Mouse (Mus musculus): ENCODE measurements at regions not wholly inside any gene's neighbourhood (a gene's known extent, or its start where the extent isn't known, plus 50 kb on each side); places are given as distances from the start of the nearest gene placed in this dataset.

- 52% methylated on average over 13 of the region's 13 CpGs for WGBS
- H3K27me3 ChIP-seq (ENCODE audit: control insufficient read depth, insufficient read depth, low read length) = no peaks in the 10 kb centered on the region
- no peaks in the 10 kb centered on the region for H3K36me3 ChIP-seq (ENCODE audit: control insufficient read depth, insufficient read depth, low read length)
- H3K4me2 ChIP-seq (ENCODE audit: low read depth, low read length) = no peak overlapping the region
- H3K9ac ChIP-seq (ENCODE audit: low read length) = no peak overlapping the region
- no peak overlapping the region for H3K4me3 ChIP-seq (replicated peaks; ENCODE audit: low read length)
- ATAC-seq (ENCODE audit: insufficient read depth, low FRiP score) = no peak
- no peak overlapping the region for H3K27ac ChIP-seq (ENCODE audit: low read length)
- H3K4me1 ChIP-seq (ENCODE audit: control insufficient read depth, insufficient read depth, low read length) = no peaks in the 10 kb centered on the region
- H3K9me3 ChIP-seq (replicated peaks; ENCODE audit: control insufficient read depth, low read length) = no peaks in the 10 kb centered on the region
Measured at GRCm38 (mm10) chr14:105675801-105676645, 220.6 kb downstream of the Spry2 start.

DNA sequence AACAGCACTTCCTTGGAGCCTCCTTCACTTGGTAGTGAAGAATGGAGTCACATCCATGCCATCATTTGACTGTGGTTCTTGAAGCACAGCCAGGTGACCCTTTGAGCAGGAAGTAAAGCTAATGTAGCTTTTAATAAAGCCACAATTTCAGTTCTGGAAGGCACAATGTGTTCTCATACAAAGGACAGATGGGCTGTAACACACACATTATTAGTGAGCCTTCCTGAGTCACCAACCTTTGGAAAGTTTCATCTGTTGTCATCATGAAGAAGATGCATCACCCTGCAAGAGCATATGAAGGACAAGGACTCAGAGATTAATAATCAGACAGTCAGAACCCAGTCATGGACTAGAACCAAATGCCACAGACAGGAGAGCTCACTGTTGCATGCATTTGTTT lies 221.6 kb downstream of the Spry2 start:
- ATAC-seq (ENCODE audit: insufficient read depth, low FRiP score) = no peak
- Histone ChIP-seq H3K27ac (ENCODE audit: low read length) (no peak overlapping the region), H3K4me3 (replicated peaks; ENCODE audit: low read length) (no peak overlapping the region), H3K27me3 (ENCODE audit: control insufficient read depth, insufficient read depth, low read length) (no peaks in the 10 kb centered on the region), H3K4me1 (ENCODE audit: control insufficient read depth, insufficient read depth, low read length) (no peaks in the 10 kb centered on the region), H3K36me3 (ENCODE audit: control insufficient read depth, insufficient read depth, low read length) (no peaks in the 10 kb centered on the region), H3K9ac (ENCODE audit: low read length) (no peak overlapping the region), H3K4me2 (ENCODE audit: low read depth, low read length) (no peak overlapping the region), H3K9me3 (replicated peaks; ENCODE audit: control insufficient read depth, low read length) (no peaks in the 10 kb centered on the region)

DNA sequence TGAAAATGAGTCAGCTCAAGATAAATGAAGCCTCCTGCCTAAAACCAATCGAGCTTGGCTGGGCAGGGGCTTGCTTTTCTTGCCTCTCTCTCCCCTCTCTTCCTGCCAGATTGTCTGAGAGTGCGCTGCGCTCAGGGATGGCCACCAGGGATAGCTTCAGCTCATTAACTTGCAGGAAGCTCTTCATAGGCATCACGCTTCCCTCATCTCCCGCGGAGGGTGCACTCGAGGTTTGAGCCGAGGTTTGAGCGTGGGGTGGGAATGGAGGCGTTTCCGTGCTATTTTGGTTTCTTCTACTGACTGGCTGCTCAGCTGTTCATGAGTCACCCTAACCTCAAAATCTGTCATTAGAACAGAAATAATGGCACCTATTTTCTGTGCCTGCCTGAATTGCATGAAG lies 227.7 kb downstream of the Spry2 start:
- Histone ChIP-seq H3K36me3 (ENCODE audit: control insufficient read depth, insufficient read depth, low read length) (no peaks in the 10 kb centered on the region), H3K4me1 (ENCODE audit: control insufficient read depth, insufficient read depth, low read length) (no peaks in the 10 kb centered on the region), H3K27ac (ENCODE audit: low read length) (no peak overlapping the region), H3K9ac (ENCODE audit: low read length) (no peak overlapping the region), H3K9me3 (replicated peaks; ENCODE audit: control insufficient read depth, low read length) (no peaks in the 10 kb centered on the region), H3K4me2 (ENCODE audit: low read depth, low read length) (no peak overlapping the region), H3K4me3 (replicated peaks; ENCODE audit: low read length) (no peak overlapping the region), H3K27me3 (ENCODE audit: control insufficient read depth, insufficient read depth, low read length) (no peaks in the 10 kb centered on the region)
- ATAC-seq (ENCODE audit: insufficient read depth, low FRiP score) = no peak
- WGBS = 47% methylated on average over 11 of the region's 11 CpGs

DNA sequence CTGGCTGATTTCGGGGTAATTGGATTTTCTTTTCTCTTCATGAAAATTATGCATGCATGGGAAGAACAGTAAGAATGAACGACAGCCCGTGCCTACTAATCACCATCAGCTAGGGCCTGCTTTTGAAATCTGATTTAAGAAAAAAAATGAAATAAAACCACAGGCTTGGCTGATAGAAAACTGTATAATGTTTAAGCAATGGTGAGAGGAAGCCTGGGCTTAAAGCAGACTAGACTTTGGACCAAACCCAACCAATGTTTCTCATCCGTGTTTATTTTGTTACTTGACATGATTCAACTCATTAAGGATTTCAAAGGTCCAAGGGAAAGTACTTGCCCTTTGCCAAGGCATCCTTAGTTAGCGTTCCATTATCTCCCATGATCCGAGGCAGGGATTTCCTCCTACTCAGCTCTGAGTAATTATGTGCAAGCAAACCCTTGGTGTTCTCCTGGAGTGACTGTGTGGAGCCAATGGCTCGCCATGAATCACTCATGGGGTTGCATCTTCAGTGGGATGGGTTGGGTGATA lies 231.9 kb downstream of the Spry2 start:
- no peak for ATAC-seq (ENCODE audit: insufficient read depth, low FRiP score)
- no peaks in the 10 kb centered on the region for H3K9me3 ChIP-seq (replicated peaks; ENCODE audit: control insufficient read depth, low read length)
- no peak overlapping the region for H3K4me2 ChIP-seq (ENCODE audit: low read depth, low read length)
- H3K4me3 ChIP-seq (replicated peaks; ENCODE audit: low read length) = no peak overlapping the region
- H3K36me3 ChIP-seq (ENCODE audit: control insufficient read depth, insufficient read depth, low read length) = no peaks in the 10 kb centered on the region
- no peak overlapping the region for H3K9ac ChIP-seq (ENCODE audit: low read length)
- H3K27me3 ChIP-seq (ENCODE audit: control insufficient read depth, insufficient read depth, low read length) = no peaks in the 10 kb centered on the region
- no peaks in the 10 kb centered on the region for H3K4me1 ChIP-seq (ENCODE audit: control insufficient read depth, insufficient read depth, low read length)
- H3K27ac ChIP-seq (ENCODE audit: low read length) = no peak overlapping the region
- 68% methylated on average over 7 of the region's 7 CpGs for WGBS

- H3K4me1 ChIP-seq (ENCODE audit: control insufficient read depth, insufficient read depth, low read length) = no peaks in the 10 kb centered on the region
- H3K27ac ChIP-seq (ENCODE audit: low read length) = no peak overlapping the region
- no peaks in the 10 kb centered on the region for H3K27me3 ChIP-seq (ENCODE audit: control insufficient read depth, insufficient read depth, low read length)
- no peak overlapping the region for H3K4me3 ChIP-seq (replicated peaks; ENCODE audit: low read length)
- WGBS = 85% methylated on average over 3 of the region's 4 CpGs
- H3K4me2 ChIP-seq (ENCODE audit: low read depth, low read length) = no peak overlapping the region
- no peaks in the 10 kb centered on the region for H3K9me3 ChIP-seq (replicated peaks; ENCODE audit: control insufficient read depth, low read length)
- no peaks in the 10 kb centered on the region for H3K36me3 ChIP-seq (ENCODE audit: control insufficient read depth, insufficient read depth, low read length)
- ATAC-seq (ENCODE audit: insufficient read depth, low FRiP score) = no peak
- H3K9ac ChIP-seq (ENCODE audit: low read length) = no peak overlapping the region
Measured at GRCm38 (mm10) chr14:105663472-105663871, 233.1 kb downstream of the Spry2 start.

- Histone ChIP-seq H3K4me1 (ENCODE audit: control insufficient read depth, insufficient read depth, low read length) (no peaks in the 10 kb centered on the region), H3K9me3 (replicated peaks; ENCODE audit: control insufficient read depth, low read length) (no peaks in the 10 kb centered on the region), H3K27me3 (ENCODE audit: control insufficient read depth, insufficient read depth, low read length) (no peaks in the 10 kb centered on the region), H3K36me3 (ENCODE audit: control insufficient read depth, insufficient read depth, low read length) (no peaks in the 10 kb centered on the region), H3K4me3 (replicated peaks; ENCODE audit: low read length) (no peak overlapping the region), H3K4me2 (ENCODE audit: low read depth, low read length) (no peak overlapping the region), H3K27ac (ENCODE audit: low read length) (no peak overlapping the region), H3K9ac (ENCODE audit: low read length) (no peak overlapping the region)
- 86% methylated on average over 6 of the region's 6 CpGs for WGBS
- ATAC-seq (ENCODE audit: insufficient read depth, low FRiP score) = no peak
Measured at GRCm38 (mm10) chr14:105662839-105663238, 233.8 kb downstream of the Spry2 start.

GRCm38 (mm10) chr14:105658316-105658715 lies 238.3 kb downstream of the Spry2 start:
- Histone ChIP-seq H3K9ac (ENCODE audit: low read length) (no peak overlapping the region), H3K4me1 (ENCODE audit: control insufficient read depth, insufficient read depth, low read length) (no peaks in the 10 kb centered on the region), H3K9me3 (replicated peaks; ENCODE audit: control insufficient read depth, low read length) (no peaks in the 10 kb centered on the region), H3K4me3 (replicated peaks; ENCODE audit: low read length) (no peak overlapping the region), H3K4me2 (ENCODE audit: low read depth, low read length) (no peak overlapping the region), H3K36me3 (ENCODE audit: control insufficient read depth, insufficient read depth, low read length) (no peaks in the 10 kb centered on the region), H3K27me3 (ENCODE audit: control insufficient read depth, insufficient read depth, low read length) (no peaks in the 10 kb centered on the region), H3K27ac (ENCODE audit: low read length) (no peak overlapping the region)
- whole genome bisulfite sequencing = 90% methylated on average over 2 of the region's 2 CpGs
- no peak for ATAC-seq (ENCODE audit: insufficient read depth, low FRiP score)

DNA sequence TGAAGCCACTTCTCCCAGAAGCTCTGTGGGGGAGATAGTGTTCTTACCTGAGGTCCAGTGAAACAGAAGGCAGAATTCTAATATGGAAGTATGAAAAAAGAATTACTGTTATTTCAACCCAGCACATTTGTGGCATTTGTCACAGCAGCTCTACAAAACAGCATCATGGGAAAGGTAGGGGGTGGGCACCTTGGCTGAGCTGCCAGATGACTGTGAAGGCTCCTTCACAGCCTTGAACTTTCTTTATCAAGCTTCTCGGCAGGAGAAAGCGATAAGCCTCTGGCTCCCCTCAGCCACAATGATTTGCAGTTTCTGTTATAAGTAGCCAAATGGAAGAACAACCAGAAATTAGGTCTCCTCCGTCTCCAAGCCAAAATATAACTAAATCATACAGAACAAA lies 249.5 kb downstream of the Spry2 start:
- H3K27me3 ChIP-seq (ENCODE audit: control insufficient read depth, insufficient read depth, low read length) = no peaks in the 10 kb centered on the region
- no peak overlapping the region for H3K4me2 ChIP-seq (ENCODE audit: low read depth, low read length)
- no peak overlapping the region for H3K4me3 ChIP-seq (replicated peaks; ENCODE audit: low read length)
- H3K4me1 ChIP-seq (ENCODE audit: control insufficient read depth, insufficient read depth, low read length) = no peaks in the 10 kb centered on the region
- H3K9me3 ChIP-seq (replicated peaks; ENCODE audit: control insufficient read depth, low read length) = no peaks in the 10 kb centered on the region
- H3K27ac ChIP-seq (ENCODE audit: low read length) = no peak overlapping the region
- H3K9ac ChIP-seq (ENCODE audit: low read length) = no peak overlapping the region
- ATAC-seq (ENCODE audit: insufficient read depth, low FRiP score) = no peak
- 79% methylated on average over 3 of the region's 3 CpGs for WGBS
- H3K36me3 ChIP-seq (ENCODE audit: control insufficient read depth, insufficient read depth, low read length) = no peaks in the 10 kb centered on the region

DNA sequence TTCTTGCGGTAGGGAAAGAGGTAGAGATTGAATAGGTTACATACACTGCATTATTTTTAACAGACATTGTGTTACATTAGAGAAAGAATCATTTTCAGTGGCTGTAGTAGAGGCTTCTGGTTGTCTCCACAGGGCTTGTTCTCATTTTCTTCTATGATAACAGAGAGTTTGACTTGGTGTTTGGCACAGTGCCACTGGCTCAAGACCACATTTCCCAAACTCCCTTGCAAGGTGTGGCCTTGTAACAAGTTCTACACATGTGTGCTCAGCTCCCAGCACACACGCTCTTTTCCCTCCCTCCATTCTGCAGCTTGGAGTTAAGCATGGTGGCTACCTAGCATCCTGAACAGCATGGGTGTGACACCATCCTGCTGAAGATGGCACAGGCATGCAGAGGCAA lies 252.2 kb downstream of the Spry2 start:
- 81% methylated on average over 2 of the region's 2 CpGs for WGBS
- H3K36me3 ChIP-seq (ENCODE audit: control insufficient read depth, insufficient read depth, low read length) = no peaks in the 10 kb centered on the region
- H3K27ac ChIP-seq (ENCODE audit: low read length) = no peak overlapping the region
- no peak overlapping the region for H3K4me3 ChIP-seq (replicated peaks; ENCODE audit: low read length)
- no peaks in the 10 kb centered on the region for H3K27me3 ChIP-seq (ENCODE audit: control insufficient read depth, insufficient read depth, low read length)
- H3K9me3 ChIP-seq (replicated peaks; ENCODE audit: control insufficient read depth, low read length) = no peaks in the 10 kb centered on the region
- H3K4me1 ChIP-seq (ENCODE audit: control insufficient read depth, insufficient read depth, low read length) = no peaks in the 10 kb centered on the region
- H3K9ac ChIP-seq (ENCODE audit: low read length) = no peak overlapping the region
- H3K4me2 ChIP-seq (ENCODE audit: low read depth, low read length) = no peak overlapping the region
- ATAC-seq (ENCODE audit: insufficient read depth, low FRiP score) = no peak
